ENCODE assay signal across 8 mouse cellular contexts in the genomic region with DNA sequence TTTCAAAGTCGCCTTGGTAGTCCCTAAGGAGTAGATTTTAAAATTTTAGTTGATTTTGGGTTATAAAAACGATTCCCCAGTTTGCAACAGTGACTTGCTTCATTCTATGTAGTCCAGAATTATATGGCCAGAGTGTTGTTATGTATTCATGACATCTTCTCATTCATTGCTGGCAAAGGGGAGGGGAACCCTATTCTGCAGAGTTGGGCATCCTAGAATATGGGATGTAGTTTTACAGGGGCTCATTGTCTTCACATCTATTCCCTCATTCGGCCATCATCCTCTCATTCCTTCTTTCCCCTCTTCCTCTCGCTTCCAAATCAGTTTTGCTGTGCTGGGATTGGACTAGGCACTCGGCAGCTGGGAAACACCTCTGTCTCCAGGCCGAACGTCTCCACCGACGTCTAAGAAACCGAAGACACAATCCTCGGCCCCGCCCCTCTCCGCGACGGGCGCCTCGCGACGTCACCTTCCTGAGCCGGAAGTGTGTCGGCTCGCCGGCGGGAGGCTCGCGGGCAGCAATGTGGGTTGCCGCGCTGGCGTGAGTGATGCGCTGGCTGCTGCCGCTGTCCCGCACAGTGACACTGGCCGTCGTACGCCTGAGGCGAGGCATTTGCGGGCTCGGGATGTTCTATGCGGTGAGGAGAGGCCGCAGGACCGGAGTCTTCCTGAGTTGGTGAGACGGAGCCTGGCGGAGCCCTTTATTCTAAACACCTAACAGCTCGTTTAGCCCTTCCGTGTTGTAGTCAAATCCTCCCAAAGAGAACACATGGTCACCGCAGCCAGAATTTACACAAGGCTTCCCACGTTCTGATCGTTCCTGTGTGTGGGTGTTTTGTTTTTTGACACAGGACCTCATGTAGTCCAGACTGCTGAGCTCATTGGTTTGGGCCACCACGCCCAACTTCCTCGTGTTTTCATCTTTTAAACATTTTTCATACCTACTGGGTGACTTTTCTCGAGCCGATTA. TPM values are rescaled to one million over a fixed set of nuclear protein-coding genes. Genes with fewer than 3 reads are reported as not detected.
DNase-seq lines count a peak whose midpoint lies in the region; ATAC-seq and TF ChIP-seq lines count a peak whose summit lies in the region.

Rnaseh1 (plus strand) TSS at position 462 of the 970 bp plus-strand sequence.

- no peaks in the 10 kb centered on the region for H3K27me3 ChIP-seq in hindbrain, embryonic 11.5 days (ENCODE audit: control insufficient read depth, insufficient read depth, low read length)
- H3K27me3 ChIP-seq in lung, postnatal 0 days (replicated peaks; ENCODE audit: insufficient read depth, low read length), result no peaks in the 10 kb centered on the region

- no peak for TF ChIP-seq CTCF in lung, postnatal 0 days (IDR thresholded peaks at IDR 0.05)

- H3K4me1 ChIP-seq in hindbrain, embryonic 11.5 days (replicated peaks; ENCODE audit: control insufficient read depth, insufficient read depth, low read length), result 0 out of 2 replicates have a peak, but pooled peaks cover 4% of the 10 kb centered on the region
- peaks cover 7% of the 10 kb centered on the region; the same call in 1 of the 2 replicates for H3K4me1 ChIP-seq in lung, postnatal 0 days (ENCODE audit: insufficient read depth, low read depth, low read length)

- peak; percentile 95 for DNase-seq in NIH3T3 (ENCODE audit: low read depth)
- peak; percentile 96 for DNase-seq in cerebellum, postnatal 10 days
- peak; percentile 84 to 90 for DNase-seq in frontal cortex, postnatal 10 days (ENCODE audit: low spot score in 2 of 2)
- DNase-seq in hindbrain, embryonic 11.5 days (ENCODE audit: low spot score), result peak; percentile 95
- DNase-seq in layer of hippocampus, postnatal 10 days (ENCODE audit: low spot score in 2 of 2), result peak; percentile 90 to 91
- DNase-seq in lung, postnatal 0 days (ENCODE audit: low spot score), result peak; percentile 93
- peak; percentile 70 for DNase-seq in ovary, postnatal 10 days (ENCODE audit: low spot score)
- DNase-seq in thymus, postnatal 0 days (ENCODE audit: low spot score), result peak; percentile 85

- H3K4me3 ChIP-seq in hindbrain, embryonic 11.5 days (ENCODE audit: low read depth, low read length), result peak within 1 kb of the TSS; percentile 80
- peak within 1 kb of the TSS; percentile 84 for H3K4me3 ChIP-seq in lung, postnatal 0 days (ENCODE audit: low read depth, low read length)

- H3K27ac ChIP-seq in hindbrain, embryonic 11.5 days (ENCODE audit: low read depth, low read length), result 0 out of 2 replicates have a peak within 1 kb of the TSS, but pooled peaks have one; percentile 54
- H3K27ac ChIP-seq in lung, postnatal 0 days (ENCODE audit: low read length), result peak within 1 kb of the TSS; percentile 68

- peak; percentile 93 for ATAC-seq in hindbrain, embryonic 11.5 days (ENCODE audit: low FRiP score)
- peak; percentile 98 for ATAC-seq in lung, postnatal 0 days

- H3K9me3 ChIP-seq in hindbrain, embryonic 11.5 days (ENCODE audit: control insufficient read depth, low read length), result no peaks in the 10 kb centered on the region
- no peaks in the 10 kb centered on the region for H3K9me3 ChIP-seq in lung, postnatal 0 days (ENCODE audit: low read length)

- peak within 1 kb of the TSS; percentile 51 for H3K4me2 ChIP-seq in hindbrain, embryonic 11.5 days (replicated peaks; ENCODE audit: low read depth, low read length)
- H3K4me2 ChIP-seq in lung, postnatal 0 days (replicated peaks; ENCODE audit: low read depth, low read length), result peak within 1 kb of the TSS; percentile 77

- H3K9ac ChIP-seq in hindbrain, embryonic 11.5 days (ENCODE audit: low read depth, low read length), result peak within 1 kb of the TSS; percentile 82
- H3K9ac ChIP-seq in lung, postnatal 0 days (replicated peaks; ENCODE audit: low read depth), result peak within 1 kb of the TSS; percentile 63

- 0 out of 2 replicates have a peak, but pooled peaks cover 1% of the 10 kb centered on the region for H3K36me3 ChIP-seq in hindbrain, embryonic 11.5 days (ENCODE audit: control insufficient read depth, insufficient read depth, low read length)
- peaks cover 3% of the 10 kb centered on the region; the same call in 1 of the 2 replicates for H3K36me3 ChIP-seq in lung, postnatal 0 days (ENCODE audit: insufficient read depth, low read length)

- TF ChIP-seq EP300 in lung, postnatal 0 days (IDR thresholded peaks at IDR 0.05), result no peak

- 2% methylated on average over 52 of the region's 52 CpGs for WGBS in hindbrain, embryonic 11.5 days
- WGBS in lung, postnatal 0 days, result 1% methylated on average over 52 of the region's 52 CpGs

RNA-seq across cellular contexts. Expression of gene Rnaseh1, which starts in this region (rescaled TPM):
- polyA plus RNA-seq in hindbrain, embryonic 11.5 days (2014; fragmentation: Nextera tagmentation; extraction: Ambion mirVana), result 25.4 and 27.7 TPM in 2 replicates
- 10 to 100 TPM; 11.8 to 15.4 TPM for total RNA-seq in layer of hippocampus, postnatal 10 days (2021)
- 18.9 and 21.5 TPM in 2 replicates for polyA plus RNA-seq in lung, postnatal 0 days (2015; fragmentation: Nextera tagmentation; extraction: Ambion mirVana)
- 34.9 and 38.6 TPM in 2 replicates for polyA plus RNA-seq in thymus, postnatal 0 days (2015; fragmentation: Nextera tagmentation; extraction: Ambion mirVana)

Comparison
In these comparisons a context has a peak if more than half of its experiments do, and no peak if none do; other contexts are left out.
1. Peak in every context shown above with its lines: DNase-seq, ATAC-seq, H3K4me3 ChIP-seq and H3K27ac ChIP-seq.